Mouse (Mus musculus): ENCODE data around the gene Capn7. TPM values are rescaled to one million over a fixed set of nuclear protein-coding genes. Genes with fewer than 3 reads are reported as not detected.
A peak's percentile ranks its signal among the peaks of the same experiment; 100 is the strongest.

Capn7 gene
- total RNA-seq (2014; rRNA removed) (71.3 and 73.3 TPM in 2 replicates), polyA plus RNA-seq (2015; fragmentation: Nextera tagmentation; extraction: Ambion mirVana) (43.3 and 51.4 TPM in 2 replicates)

DNA sequence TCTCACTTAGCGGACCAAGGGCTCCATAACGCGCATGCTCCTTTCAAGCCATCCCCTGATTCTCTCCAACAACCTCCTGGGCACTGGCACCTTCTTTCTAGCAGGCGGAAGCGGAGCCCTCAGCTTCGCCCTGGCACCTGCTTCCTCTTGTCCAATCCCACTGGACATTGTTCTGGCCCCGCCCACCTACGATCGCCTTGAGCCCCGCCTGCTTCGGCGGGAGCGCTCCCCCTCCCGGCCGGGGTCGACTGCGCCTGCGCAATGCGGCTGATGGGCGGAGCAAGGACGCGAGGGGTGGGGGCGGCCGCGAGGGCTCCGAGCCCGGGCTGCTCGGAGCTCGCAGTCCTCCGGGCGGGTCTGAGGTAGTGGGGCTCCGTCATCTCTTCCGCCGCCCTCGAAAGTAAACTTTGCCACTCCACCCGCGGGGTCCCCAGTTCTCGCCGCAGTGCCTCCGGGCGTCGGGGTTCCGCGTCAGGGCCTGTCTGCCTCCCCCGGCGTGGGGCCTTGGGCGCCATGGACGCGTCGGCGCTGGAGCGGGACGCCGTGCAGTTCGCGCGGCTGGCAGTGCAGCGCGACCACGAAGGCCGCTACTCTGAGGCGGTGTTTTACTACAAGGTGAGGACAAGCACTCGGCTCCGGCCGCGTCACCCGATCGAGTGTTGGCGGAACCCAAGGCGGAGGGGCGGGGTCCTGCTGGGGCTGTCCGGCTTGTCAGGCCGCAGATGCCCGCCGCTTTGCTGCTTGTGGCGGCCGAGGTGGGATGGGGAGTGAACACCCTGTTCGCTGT, at the start of gene Capn7:
Capn7 (plus strand) TSS at position 270 of the 787 bp plus-strand sequence.
- under 1% methylated on average over 76 of the region's 78 CpGs for WGBS
- H3K4me3 ChIP-seq (ENCODE audit: low read depth, low read length) = peak within 1 kb of the TSS; percentile 81
- H3K4me1 ChIP-seq (ENCODE audit: insufficient read depth) = peaks cover 15% of the 10 kb centered on the region; the same call in 1 of the 2 replicates
- TF ChIP-seq CTCF (IDR thresholded peaks at IDR 0.05; ENCODE audit: low read depth) = peak; percentile 63
- H3K9me3 ChIP-seq (ENCODE audit: low read length) = no peaks in the 10 kb centered on the region
- ATAC-seq = peak; percentile 96
- H3K4me2 ChIP-seq (ENCODE audit: low read depth) = peak within 1 kb of the TSS; percentile 51
- peak within 1 kb of the TSS; percentile 92 for H3K27ac ChIP-seq (ENCODE audit: low read depth, low read length)
- peak; percentile 99 for DNase-seq
- no peaks in the 10 kb centered on the region for H3K36me3 ChIP-seq (ENCODE audit: insufficient read depth)
- peak within 1 kb of the TSS; percentile 84 for H3K9ac ChIP-seq
- no peaks in the 10 kb centered on the region for H3K27me3 ChIP-seq (ENCODE audit: insufficient read depth, low read length)

DNA sequence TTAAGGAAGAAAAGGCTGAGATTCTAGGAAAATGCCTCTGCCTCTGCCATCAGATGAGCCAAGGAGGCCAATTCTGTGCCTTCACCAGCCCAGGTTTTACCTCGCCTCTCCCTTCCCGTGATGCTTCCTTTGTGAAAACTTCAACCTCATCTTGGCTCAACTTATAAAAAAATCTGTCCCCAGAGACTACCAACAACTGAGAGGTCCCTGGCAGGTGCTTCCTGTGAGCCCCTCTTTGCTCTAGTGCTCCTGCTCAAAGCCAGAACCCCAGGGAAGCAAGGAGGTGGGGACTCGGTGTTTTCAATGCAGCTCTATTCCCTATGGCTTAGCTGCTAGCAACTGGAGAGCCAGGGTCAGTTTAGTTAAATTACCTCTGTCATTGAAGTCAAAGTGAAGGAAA, 23.2 kb upstream of the Capn7 start:
- Histone ChIP-seq H3K27ac (ENCODE audit: low read depth, low read length) (no peak overlapping the region), H3K4me1 (ENCODE audit: insufficient read depth) (no peaks in the 10 kb centered on the region), H3K4me2 (ENCODE audit: low read depth) (no peak overlapping the region), H3K36me3 (ENCODE audit: insufficient read depth) (no peaks in the 10 kb centered on the region), H3K27me3 (ENCODE audit: insufficient read depth, low read length) (no peaks in the 10 kb centered on the region), H3K4me3 (ENCODE audit: low read depth, low read length) (no peak overlapping the region), H3K9me3 (ENCODE audit: low read length) (no peaks in the 10 kb centered on the region), H3K9ac (no peak overlapping the region)
- WGBS = 46% methylated on average over 3 of the region's 3 CpGs
- ATAC-seq (no peak), DNase-seq (no peak)
- no peak for TF ChIP-seq CTCF (IDR thresholded peaks at IDR 0.05; ENCODE audit: low read depth)

GRCm38 (mm10) chr14:31316613-31317012, 19.8 kb upstream of the Capn7 start:
- ATAC-seq = no peak
- 89% methylated on average over 12 of the region's 12 CpGs for WGBS

GRCm38 (mm10) chr14:31317754-31318153, 18.7 kb upstream of the Capn7 start:
- DNase-seq (no peak), ATAC-seq (no peak)
- Histone ChIP-seq H3K9me3 (ENCODE audit: low read length) (no peaks in the 10 kb centered on the region), H3K4me3 (ENCODE audit: low read depth, low read length) (no peak overlapping the region), H3K27me3 (ENCODE audit: insufficient read depth, low read length) (no peaks in the 10 kb centered on the region), H3K4me2 (ENCODE audit: low read depth) (no peak overlapping the region), H3K27ac (ENCODE audit: low read depth, low read length) (no peak overlapping the region), H3K4me1 (ENCODE audit: insufficient read depth) (no peaks in the 10 kb centered on the region), H3K36me3 (ENCODE audit: insufficient read depth) (no peaks in the 10 kb centered on the region), H3K9ac (no peak overlapping the region)
- WGBS = 82% methylated on average over 3 of the region's 3 CpGs
- no peak for TF ChIP-seq CTCF (IDR thresholded peaks at IDR 0.05; ENCODE audit: low read depth)

More at GRCm38 (mm10) chr14:31316613-31317012, 19.8 kb upstream of the Capn7 start:
- H3K36me3 ChIP-seq (ENCODE audit: insufficient read depth) = no peaks in the 10 kb centered on the region
- H3K9me3 ChIP-seq (ENCODE audit: low read length) = no peaks in the 10 kb centered on the region
- no peak overlapping the region for H3K27ac ChIP-seq (ENCODE audit: low read depth, low read length)
- no peak overlapping the region for H3K4me2 ChIP-seq (ENCODE audit: low read depth)
- no peak overlapping the region for H3K4me3 ChIP-seq (ENCODE audit: low read depth, low read length)
- no peak for TF ChIP-seq CTCF (IDR thresholded peaks at IDR 0.05; ENCODE audit: low read depth)
- DNase-seq = no peak
- H3K27me3 ChIP-seq (ENCODE audit: insufficient read depth, low read length) = no peaks in the 10 kb centered on the region
- H3K9ac ChIP-seq = no peak overlapping the region
- H3K4me1 ChIP-seq (ENCODE audit: insufficient read depth) = no peaks in the 10 kb centered on the region

DNA sequence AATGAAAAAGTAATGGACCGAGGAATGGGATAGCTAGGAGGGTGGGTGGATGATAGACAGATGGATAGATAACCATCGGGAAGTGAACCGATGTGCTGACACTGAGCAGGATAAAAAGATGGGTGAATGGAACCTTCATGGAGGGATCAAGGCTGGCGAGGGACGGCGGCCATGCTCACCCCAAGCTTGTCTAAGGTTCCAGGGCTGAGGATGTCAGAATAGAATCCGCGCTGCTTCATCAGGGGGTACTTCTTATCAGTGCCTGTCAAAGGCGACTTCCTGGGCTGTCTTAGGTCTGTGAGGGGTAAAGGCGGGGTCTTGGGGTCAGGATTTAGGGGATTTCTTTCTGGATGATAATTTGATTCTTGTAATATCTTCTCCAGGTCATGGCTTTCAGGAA, 16.9 kb upstream of the Capn7 start:
- H3K9me3 ChIP-seq (ENCODE audit: low read length) = no peaks in the 10 kb centered on the region
- H3K4me3 ChIP-seq (ENCODE audit: low read depth, low read length) = no peak overlapping the region
- ATAC-seq (no peak), DNase-seq (no peak)
- no peak overlapping the region for H3K4me2 ChIP-seq (ENCODE audit: low read depth)
- H3K27me3 ChIP-seq (ENCODE audit: insufficient read depth, low read length) = no peaks in the 10 kb centered on the region
- no peak overlapping the region for H3K27ac ChIP-seq (ENCODE audit: low read depth, low read length)
- H3K36me3 ChIP-seq (ENCODE audit: insufficient read depth) = no peaks in the 10 kb centered on the region
- TF ChIP-seq CTCF (IDR thresholded peaks at IDR 0.05; ENCODE audit: low read depth) = no peak
- WGBS = 87% methylated on average over 10 of the region's 10 CpGs
- no peak overlapping the region for H3K9ac ChIP-seq
- no peaks in the 10 kb centered on the region for H3K4me1 ChIP-seq (ENCODE audit: insufficient read depth)

DNA sequence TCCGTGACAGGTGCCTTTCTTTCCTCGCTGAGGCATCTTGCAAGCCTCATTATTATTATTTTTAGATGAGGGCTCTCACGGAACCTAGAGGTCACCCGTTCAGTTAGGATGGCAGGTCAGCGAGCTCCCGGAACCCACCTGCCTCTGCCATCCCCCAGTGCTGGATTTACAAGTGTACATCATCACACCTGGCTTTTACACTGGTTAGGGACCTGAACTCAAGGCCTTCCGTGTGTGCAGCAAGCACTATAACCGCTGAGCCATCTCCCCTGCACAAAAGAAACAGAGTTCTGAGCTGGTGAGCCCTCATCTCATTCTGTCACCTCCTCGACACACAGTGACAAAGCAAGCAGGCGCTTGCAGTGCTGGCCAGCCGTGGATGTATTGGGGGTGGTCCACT, 15.3 kb upstream of the Capn7 start:
- Histone ChIP-seq H3K36me3 (ENCODE audit: insufficient read depth) (no peaks in the 10 kb centered on the region), H3K9me3 (ENCODE audit: low read length) (no peaks in the 10 kb centered on the region), H3K4me1 (ENCODE audit: insufficient read depth) (no peaks in the 10 kb centered on the region), H3K27ac (ENCODE audit: low read depth, low read length) (no peak overlapping the region), H3K4me2 (ENCODE audit: low read depth) (no peak overlapping the region), H3K4me3 (ENCODE audit: low read depth, low read length) (no peak overlapping the region), H3K9ac (no peak overlapping the region), H3K27me3 (ENCODE audit: insufficient read depth, low read length) (no peaks in the 10 kb centered on the region)
- no peak for DNase-seq
- 85% methylated on average over 11 of the region's 11 CpGs for WGBS
- ATAC-seq = no peak
- TF ChIP-seq CTCF (IDR thresholded peaks at IDR 0.05; ENCODE audit: low read depth) = no peak

DNA sequence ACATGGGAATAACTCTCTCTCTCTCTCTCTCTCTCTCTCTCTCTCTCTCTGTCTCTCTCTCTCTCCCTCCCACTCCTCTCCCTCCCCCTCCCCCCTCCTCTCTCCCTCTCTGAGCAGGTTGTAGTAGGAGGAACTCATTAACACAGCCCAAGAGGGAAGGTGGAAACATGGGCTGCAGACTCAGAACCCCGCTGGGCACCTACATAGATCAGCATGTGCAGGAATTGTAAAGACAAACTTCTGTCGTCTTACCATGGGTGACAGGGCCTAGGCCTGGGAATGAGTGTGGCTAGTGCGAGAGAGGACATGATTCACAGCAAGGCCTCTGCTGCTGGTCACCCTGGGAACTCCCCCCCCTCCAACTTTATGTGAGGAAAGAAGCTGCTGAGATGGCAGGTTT, 14.2 kb upstream of the Capn7 start:
- TF ChIP-seq CTCF (IDR thresholded peaks at IDR 0.05; ENCODE audit: low read depth) = no peak
- no peaks in the 10 kb centered on the region for H3K27me3 ChIP-seq (ENCODE audit: insufficient read depth, low read length)
- H3K4me1 ChIP-seq (ENCODE audit: insufficient read depth) = no peaks in the 10 kb centered on the region
- no peak overlapping the region for H3K27ac ChIP-seq (ENCODE audit: low read depth, low read length)
- WGBS = 80% methylated on average over 3 of the region's 3 CpGs
- no peaks in the 10 kb centered on the region for H3K36me3 ChIP-seq (ENCODE audit: insufficient read depth)
- H3K4me2 ChIP-seq (ENCODE audit: low read depth) = no peak overlapping the region
- no peak overlapping the region for H3K4me3 ChIP-seq (ENCODE audit: low read depth, low read length)
- H3K9ac ChIP-seq = no peak overlapping the region
- DNase-seq (no peak), ATAC-seq (no peak)
- no peaks in the 10 kb centered on the region for H3K9me3 ChIP-seq (ENCODE audit: low read length)

Data from forebrain, postnatal 0 days (tissue).